Mouse (Mus musculus) lung, postnatal 0 days (tissue): ENCODE data around the gene Cc2d2a.

Source experiments
- CTCF ChIP-seq: IDR thresholded peaks from 2 replicates; pipeline ENCODE4 v1.5.1; 2016; ENCODE audit warnings: antibody characterized with exemption, mild to moderate bottlenecking
- EP300 ChIP-seq: IDR thresholded peaks from 2 replicates; pipeline ENCODE4 v1.6.1; 2016; ENCODE audit warnings: antibody characterized with exemption, mild to moderate bottlenecking, control low read depth

- TF ChIP-seq CTCF (no peak), EP300 (no peak)
These were observed 82.0 kb downstream of the Cc2d2a start for GRCm38 (mm10) chr5:43744187-43744586.
